Mouse (Mus musculus) heart, postnatal 0 days (tissue): ENCODE measurements around the gene Zeb2.

Source experiments
- CTCF ChIP-seq: IDR thresholded peaks from 2 replicates; pipeline ENCODE4 v1.5.1; 2016; ENCODE audit warnings: antibody characterized with exemption, control low read depth, low read depth
- EP300 ChIP-seq: IDR thresholded peaks from 2 replicates; pipeline ENCODE4 v1.6.1; 2016; ENCODE audit warnings: antibody characterized with exemption, low read depth

DNA sequence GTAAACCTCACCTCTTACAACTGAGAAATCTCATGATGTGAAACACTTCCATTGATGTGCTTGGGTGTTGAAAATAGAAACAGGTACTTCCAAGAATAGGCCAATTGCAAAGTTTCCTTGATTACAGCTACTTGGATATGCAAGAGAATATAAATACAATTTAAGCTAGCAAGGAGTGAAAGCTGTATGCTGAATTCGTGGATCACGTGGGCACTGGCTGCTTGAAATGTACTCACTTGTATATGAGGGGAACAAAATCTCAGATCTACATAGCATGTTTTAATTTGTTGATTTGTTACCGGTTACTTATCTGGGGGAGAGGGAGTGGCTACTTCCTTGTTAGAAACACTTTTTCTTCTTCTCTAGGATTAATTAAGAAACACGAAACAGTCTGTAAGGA lies 18.1 kb downstream of the Zeb2 start:
- TF ChIP-seq EP300 (no peak), CTCF (no peak)
